Mouse (Mus musculus): Measurements from ENCODE around the gene P3h1.

P3h1 gene

DNA sequence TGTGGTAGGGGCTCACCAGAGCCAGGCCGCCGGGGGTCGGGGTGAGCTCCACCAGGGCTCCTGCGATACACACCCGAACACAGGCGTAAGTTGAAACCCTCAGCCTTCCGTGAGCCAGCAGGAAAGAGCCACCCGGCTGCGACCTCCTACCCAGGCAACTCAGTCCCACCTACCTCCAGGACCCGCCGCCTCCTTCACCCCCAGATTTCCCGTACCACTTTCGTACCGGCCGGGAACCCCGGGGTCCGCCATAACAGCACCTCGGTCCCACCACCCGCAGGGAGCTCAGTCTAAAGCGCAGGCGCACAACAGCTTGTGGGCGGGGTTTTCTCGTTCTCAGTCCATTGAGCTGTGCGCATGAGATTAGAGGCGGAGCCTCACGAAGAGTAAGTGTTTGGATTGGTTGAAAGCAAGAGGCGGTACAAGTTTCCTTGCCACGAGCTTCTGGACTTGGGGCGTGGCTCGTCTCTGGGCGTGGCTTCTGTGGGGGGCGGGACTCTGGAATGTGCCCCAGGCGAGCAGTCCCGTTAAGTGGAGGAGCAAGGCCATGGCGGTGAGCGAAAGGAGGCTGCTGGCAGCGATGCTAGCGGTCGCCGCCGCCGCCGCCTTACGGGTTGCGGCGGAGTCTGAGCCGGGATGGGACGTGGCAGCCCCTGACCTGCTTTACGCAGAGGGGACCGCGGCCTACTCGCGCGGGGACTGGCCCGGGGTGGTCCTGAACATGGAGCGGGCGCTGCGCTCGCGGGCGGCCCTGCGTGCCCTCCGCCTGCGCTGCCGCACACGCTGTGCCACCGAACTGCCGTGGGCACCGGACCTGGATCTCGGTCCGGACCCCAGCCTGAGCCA is at the start of gene P3h1, which contains the start of gene AU022252:
TSS of gene P3h1 (plus strand) at position 506 of the 846 bp plus-strand sequence.
TSS of gene AU022252 (minus strand) at position 303 of the 846 bp plus-strand sequence.
- peak; percentile 100 for DNase-seq

DNA sequence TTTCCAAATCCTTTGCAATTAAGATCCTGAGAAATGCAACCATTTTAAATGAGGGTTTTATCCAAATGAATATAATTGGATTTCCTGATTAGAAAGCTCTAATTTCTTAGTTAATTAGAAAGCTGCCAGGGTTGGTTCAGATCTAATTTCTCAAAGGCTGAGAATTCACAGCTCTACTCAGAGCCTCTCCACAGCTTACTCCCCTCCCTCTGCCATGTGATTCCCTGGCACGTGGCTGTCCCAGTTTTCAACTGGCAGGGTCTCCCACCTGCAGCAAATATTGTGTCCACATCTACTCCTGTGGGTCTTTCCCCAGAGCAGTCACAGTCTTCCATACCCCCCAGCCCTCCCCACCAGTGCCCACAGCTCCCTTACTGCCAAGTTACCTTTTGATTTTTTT is 49.2 kb upstream of the P3h1 start:
- no peak for DNase-seq

DNA sequence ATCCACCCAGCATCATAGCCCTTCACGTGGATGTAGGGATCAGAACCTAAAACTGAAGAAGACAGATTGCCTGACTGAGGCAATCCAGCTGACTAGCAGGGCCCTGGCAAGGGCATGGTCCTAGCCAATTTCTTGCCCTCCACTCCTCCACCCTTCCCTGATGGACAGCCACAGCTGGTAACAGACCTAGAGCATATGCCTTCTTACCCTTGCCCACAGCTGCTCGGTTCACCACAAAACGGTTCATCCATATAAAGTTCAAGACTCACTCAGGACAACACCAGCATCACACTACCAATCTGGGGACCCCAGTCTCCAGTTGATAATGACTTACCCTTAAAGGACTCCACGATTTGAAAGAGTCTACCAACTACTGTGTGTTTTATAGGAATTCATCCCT is 46.9 kb upstream of the P3h1 start:
- no peak for DNase-seq

DNA sequence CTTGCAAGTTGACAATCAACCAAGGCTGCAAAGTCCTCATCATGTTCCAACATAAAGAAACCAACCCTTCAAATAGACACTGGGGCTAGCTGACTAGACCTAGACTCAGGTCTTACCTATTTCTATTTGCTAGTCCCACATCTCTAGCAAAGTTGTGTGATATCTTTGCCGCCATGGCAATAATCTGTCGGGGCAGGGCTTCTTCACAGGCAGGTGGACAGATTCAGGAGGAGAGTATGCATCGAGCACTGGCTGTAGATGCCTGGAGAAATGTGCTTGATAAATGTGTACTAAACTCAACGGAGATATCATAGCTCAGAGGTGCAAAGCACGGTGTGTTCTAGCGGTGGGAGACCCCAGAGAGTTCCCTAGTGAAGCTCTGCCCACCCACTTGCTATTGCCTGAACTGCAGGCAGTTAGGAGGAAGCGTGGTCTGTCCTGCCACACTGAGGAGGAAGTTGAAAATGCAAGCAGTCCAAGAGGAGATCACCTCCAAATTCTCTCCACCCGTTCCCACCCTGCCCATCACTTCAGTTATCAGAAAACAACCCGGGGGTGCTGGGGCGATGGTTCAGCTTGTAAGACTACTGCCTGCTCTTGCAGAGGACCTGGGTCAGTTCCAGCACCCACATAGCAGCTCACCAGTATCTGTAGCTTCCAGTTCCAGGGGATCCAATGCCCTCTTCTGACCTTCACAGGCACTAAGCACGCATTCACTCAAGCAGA is 44.5 kb upstream of the P3h1 start:
- DNase-seq: no peak

DNA sequence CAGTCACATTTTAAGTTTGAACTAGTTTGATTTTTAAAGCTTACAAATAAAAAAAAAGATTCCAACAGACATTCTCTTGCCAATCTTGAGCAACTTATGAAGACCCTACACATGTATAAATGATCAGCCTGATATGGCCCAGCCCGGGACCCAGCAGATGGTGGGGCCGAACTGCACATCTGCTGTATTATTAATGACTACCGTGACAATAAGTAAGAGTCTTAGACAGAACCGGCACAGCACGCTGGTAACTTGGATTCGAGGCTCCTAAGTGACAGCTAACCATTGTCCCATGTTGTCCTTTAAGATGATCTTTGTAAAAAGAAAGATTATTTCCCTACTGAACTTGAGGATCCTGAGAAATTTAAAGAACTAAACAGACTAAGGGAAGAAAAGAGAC is 43.3 kb upstream of the P3h1 start:
- no peak for DNase-seq

DNA sequence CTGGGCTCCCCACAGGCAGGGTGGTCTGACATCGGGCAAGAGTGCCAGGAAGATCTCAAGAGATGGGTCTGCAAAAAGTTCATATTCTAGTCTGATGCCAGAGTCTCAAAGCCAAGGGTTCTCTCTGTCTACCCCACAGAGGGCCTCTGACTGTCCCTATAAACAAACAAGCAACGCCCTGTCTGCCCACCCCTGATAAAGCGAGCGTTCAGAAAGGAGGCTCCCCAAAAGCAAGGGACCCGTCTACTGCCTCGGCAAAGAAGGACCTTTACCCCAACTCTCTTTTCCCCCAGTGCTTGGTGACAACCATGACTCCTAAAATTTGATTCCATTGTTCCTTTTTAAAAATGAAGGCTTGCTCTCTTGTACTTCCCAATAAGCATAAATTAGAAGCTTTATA is 42.9 kb upstream of the P3h1 start, which contains the start of gene Ermap:
TSS of gene Ermap (minus strand) at position 148 of the 400 bp plus-strand sequence.
- DNase-seq: no peak

DNA sequence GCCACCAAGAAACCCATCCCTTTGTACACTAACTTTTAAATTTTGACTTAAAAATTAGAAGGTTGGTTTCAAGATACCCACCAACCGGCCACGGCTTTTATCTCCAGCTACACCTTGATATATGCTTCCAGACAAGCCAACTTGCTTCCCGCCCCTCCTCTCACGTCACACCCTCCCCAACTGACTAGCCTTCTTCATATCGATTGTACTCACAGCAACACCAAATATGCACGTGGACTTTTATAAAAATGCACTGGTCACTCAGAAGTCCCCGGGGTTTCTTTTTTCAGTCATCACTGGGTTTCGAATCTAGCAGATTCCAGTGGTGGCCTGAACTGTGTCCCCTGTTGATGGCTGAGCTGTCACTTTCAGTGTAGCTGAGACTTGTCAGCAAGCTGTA is 42.1 kb upstream of the P3h1 start:
- DNase-seq: no peak

DNA sequence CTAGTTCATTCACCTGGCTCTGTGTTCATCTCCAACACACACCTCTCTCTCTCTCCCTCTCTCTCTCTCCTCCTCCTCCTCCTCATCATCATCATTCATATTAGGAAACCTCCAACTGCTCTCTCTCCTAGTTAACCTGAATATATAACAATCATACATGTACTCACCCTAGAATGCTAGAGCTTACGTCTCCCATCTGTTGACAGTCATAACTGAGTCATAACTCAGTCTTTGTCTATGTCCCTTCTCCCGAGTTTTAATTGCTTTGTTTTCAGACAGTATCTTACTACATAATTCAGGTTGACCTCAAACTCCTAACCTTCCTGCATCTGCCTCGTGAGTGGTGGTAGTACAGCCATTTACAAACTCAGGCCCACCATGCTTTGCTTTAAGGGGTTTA is 41.4 kb upstream of the P3h1 start:
- DNase-seq: no peak

DNA sequence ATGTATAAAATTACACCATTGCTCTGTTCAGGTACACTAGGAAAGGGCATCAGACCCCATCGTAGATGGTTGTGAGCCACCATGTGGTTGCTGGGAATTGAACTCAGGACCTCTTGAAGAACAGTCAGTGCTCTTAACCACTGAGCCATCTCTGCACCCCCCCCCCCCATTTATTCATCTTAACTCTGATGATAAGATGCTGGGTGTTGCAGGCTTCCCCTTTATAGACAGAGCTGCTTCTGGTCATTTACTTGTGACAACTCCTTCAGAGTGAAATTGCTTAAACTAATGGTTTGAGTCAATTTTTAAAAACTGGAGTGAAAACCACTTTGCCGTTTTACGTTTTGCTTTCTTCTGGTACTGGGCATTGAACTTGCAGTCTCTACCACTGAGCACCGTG is 40.0 kb upstream of the P3h1 start:
- DNase-seq: no peak

DNA sequence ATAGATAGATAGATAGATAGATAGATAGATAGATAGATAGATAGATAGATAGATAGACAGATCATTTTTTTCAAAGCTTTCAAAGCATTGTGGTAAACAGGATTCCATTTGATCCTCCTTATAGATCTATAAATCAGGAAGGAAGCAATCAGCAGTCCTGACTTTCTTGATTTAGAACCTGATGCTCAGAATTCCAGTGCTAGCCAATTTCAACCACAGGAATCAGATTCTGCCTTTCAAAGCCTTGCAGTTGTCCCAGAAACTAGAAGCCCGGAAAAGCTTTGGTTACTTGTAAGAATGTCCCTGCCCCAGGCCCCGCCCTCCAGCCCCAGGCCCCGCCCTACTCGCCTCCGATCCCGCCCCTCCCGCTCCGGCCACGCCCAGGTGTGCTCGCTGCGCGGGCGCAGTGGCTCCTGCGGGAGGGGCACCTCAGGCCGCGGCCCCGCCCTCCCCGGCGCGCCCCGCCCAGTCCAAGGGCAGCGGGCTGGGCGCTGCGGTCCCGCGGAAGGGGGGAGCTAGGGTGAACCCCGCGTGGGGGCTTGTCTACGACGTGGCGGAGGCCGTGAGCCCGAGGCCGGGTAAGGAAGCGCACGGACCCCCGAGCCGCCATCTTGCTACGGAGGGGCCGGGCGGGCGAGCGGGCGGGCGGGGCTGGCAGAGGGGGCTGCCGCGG is 37.7 kb upstream of the P3h1 start, which contains the start of gene Svbp:
TSS of gene Svbp (plus strand) at position 398 of the 673 bp plus-strand sequence.
- peak; percentile 80 for DNase-seq

DNA sequence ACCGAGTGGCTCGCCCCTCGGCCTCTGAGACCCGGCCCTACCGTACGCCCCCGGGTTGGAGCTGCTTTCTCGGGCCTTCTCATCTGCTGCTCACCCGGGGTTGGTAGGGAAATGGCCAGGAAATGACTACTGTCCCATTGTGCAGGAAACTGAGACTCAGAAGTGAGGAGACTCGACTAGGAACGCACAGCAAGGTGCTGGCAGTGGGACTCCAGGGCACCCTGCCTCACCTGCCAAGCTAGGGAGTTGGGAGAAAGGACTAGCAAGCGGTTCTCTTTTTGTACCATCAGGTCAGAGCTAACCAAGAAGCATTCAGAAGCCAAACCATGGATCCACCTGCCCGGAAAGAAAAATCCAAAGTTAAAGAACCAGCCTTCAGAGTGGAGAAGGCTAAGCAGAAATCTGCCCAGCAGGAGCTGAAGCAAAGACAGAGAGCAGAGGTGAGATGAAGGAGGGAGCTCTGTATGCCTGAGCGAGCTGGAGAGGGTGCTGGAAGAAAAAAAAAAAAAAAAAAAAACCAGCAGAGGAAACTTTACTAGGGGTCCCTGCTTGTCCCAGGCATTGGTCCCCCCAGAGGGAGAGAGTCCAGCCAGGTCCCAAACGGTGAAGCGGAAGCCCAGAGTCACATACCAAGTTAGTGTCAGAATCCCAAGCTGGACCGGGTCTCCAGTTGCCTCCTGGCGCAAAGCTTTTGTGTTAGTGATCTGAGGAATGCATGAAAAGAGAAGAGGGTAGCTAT is 37.0 kb upstream of the P3h1 start:
- peak; percentile 46 for DNase-seq

DNA sequence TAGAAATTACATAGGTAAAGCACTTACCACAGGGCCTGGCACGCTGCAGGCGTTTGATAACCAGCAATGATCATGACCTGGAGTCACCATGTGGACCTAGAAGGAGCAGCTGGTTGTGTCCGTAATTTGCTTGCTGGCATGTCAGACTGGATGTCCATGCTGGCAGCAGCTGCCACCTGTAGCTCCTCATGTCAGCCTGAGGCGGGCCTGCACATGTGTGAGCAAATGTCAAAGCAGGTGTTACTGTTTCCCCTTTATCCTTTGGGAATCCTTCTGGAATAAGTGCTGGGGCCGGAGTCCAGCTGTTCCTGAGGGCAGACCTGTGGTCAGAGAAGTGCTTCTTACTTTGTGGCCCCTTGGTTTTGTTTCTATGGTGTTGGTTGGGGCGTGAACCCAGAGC is 34.6 kb upstream of the P3h1 start:
- no peak for DNase-seq

DNA sequence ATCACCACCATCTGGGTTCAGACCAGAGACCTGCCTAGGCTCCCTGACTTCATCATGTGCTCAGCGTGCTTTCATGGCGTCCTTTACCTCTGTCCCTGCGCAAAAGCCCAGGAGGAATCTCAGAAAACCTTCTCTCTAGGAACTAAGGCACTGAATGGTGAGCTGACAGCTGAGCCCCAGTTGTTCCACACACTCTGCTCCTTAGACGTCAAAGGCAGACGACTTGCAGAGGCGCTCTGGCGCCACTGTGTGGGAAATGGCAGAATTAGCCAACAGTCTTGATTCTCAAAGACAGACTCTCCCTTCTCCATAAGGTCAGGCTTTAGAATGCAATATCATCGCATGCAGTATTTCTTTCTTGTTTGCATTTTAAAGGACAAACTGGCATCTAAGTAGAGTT is 28.0 kb upstream of the P3h1 start:
- DNase-seq: no peak

DNA sequence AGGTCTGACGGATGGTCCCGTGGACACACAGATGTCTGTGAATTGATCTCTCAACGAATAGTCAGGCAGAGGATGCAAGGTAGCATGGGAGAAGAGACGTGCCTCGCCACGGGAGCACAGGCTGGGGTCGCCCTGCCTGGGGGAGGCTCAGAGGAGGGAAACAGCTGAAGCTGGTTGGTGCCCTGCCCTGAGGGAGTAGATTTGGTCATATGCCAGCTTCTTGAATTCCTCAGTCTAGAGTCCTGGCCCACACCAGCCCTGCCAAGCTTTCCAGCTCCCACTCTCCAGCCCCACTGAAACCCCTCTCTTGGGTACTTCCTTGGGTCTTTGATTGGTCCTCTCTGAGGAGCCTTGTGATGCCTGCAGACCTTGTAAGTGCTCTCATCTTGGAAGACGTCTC is 16.0 kb upstream of the P3h1 start:
- DNase-seq: no peak

DNA sequence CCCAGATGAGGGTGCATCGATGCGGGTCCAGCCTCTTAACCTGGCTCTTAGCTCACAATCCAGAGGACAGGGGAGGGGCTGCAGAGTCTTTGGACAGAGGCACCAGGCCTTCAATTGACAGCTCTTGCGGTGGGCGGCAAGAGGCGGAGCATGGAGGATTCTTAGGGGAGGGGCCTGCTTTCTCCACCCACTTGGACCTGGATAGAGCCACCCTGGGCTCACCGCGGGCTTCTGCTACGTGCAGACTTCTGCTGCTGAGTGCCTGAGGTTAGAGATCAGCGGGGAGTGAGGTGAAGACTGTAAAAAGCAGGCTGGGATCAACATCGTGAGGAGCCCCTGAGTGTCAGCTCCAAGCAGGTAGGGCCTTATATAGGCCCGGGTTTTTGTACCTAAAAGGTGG is 14.5 kb upstream of the P3h1 start, which contains the start of gene Tmem269:
TSS of gene Tmem269 (minus strand) at position 49 of the 400 bp plus-strand sequence.
- no peak for DNase-seq

DNA sequence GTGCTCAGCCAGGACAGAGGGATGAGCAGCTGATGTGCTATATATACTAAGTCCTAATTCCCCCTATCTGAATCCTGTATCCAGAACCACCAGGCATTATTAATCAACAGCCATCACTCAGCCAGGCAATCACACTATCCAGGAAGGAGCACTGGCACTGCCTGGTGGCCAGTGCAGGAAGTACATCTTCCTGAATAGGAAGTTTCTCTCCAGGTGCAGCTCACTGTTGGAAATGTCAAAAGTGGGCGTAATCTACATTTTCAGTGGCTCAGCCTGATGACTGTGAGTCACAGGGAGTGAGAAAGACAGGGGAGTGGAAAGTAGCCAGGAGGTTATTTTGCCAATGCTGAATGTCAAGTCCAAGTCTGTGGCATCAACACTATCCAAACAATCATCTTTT is 9.0 kb upstream of the P3h1 start:
- no peak for DNase-seq

DNA sequence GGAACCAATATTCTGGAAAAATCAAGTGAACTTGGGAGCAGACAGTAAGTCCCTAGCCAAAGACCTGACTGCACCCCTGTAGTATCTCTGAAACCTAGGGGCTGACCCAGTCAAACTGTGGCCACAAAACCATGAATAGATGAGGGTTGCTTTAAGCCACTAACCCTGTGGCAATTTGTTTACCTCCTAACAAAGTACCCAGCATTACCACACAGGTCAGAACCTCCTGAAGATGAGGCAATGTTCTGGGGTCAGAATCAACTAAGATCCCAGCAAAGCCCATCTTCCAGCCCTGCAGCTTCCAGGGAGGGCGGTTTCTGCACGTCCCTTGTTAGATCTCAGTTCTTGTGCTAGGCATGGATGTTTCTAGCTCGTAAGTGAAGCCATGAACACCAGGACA is 8.2 kb upstream of the P3h1 start:
- no peak for DNase-seq

DNA sequence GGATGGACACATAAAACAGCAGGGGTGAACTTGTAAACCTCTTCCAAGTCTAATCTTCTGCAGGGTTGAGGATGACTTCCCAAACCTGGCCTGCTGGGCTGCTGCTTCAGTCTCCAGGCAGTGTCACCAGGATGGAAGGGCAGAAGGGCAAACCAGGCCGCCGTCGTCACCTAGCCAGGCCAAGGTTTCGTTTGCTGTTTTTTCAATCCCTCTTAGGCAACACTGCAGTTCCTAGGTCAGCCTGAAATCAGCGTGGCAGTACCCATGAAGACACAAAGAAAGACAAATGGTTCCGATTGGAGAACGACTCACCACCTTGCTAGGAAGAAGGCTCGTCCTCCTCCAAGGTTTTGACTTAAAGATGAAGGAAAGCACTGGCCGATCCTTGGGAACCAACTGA is 7.0 kb upstream of the P3h1 start:
- DNase-seq: no peak

DNA sequence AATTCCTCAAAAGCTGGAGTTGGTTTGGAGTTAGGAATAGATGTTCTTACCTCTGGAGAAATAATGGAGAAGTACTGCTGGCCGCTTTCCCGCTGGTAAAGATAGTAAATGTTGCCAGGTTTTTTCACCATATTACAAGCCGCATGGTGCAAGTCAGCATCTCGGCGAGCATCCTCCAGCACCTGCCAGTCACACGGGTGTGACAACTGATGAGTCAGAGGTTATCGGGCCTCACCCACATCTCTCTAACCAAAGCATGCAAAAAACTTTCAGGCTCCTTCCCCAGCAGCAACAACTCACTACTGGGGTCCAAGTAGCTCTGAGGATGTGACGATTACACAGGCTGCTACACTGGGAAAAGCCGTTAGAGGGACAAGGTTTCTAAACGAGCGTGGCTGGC is 6.0 kb upstream of the P3h1 start:
- no peak for DNase-seq

DNA sequence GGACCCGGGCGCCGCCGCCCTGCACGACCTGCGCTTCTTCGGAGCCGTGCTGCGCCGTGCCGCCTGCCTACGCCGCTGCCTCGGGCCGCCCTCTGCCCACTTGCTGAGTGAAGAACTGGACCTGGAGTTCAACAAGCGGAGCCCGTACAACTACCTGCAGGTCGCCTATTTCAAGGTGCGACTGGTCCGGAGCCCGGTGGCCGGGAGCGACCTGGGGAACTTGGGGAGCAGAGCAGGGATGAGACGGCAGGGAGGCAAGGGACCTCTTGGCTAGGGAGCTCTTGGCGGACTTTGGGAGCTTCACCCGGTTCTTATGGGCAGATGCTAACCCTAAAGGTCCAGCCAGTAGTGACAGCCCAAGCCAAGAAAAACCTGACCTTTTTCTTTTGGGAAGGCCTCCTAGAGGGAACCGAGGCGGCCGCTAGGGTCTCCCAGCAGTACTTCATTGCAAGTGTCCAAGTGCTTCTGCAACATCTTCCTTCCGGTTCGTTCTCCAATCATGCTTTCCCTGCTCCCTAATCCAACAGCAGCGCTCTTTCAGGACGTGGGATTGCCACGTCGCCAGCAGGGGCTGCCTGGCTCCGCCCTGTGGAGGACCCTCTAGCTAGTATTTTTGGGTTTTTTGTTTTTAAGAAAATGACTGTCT is 664 bp downstream of the P3h1 start:
- peak; percentile 62 for DNase-seq

DNA sequence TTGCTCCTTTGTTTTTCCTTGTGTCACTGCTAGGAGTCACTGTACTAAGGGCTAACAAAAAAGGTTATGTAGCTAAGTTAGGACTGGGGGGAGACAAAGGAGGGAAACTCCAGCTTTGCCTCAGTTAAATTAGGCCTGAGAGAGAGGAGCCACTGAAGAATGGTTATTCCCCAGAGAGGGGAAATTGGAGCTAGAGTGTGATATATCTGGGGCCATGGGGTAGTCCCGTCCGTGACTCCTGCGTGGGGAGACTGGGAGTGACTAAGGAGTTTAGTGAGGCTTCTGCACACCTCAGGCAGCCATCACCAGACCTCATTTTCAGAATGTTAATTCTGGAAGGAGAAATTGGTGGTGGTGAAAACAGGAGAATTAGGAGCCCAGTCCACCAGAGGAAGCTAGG is 1.6 kb downstream of the P3h1 start:
- DNase-seq: no peak

DNA sequence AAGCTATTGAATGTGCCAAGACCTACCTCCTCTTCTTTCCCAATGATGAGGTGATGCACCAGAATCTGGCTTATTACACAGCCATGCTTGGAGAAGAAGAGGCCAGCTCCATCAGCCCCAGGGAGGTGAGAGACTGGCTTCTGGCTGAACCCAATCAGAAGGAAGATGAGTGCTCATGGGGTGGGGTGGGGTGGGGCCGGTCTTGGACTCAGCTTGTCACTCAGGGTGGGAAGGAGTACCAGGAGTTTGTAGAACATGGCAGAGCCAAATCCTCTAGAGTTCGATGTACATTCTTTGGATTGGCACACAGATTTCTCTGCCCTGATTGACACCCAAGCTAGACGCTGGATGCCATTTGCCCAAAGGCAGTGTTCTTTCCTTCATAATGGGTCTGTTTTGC is 5.9 kb downstream of the P3h1 start:
- DNase-seq: no peak
